Mouse (Mus musculus): Measurements from ENCODE around the gene Tekt2. TPM values are rescaled to one million over a fixed set of nuclear protein-coding genes. Genes with fewer than 3 reads are reported as not detected.

Gene Tekt2
- total RNA-seq, 2 experiments from 2014 or later: 1.8 to 2.1 TPM

- no peak for DNase-seq
Measured at GRCm38 (mm10) chr4:126306827-126307226, 18.7 kb downstream of the Tekt2 start.

GRCm38 (mm10) chr4:126306058-126306457 lies 19.4 kb downstream of the Tekt2 start:
- no peak for DNase-seq

GRCm38 (mm10) chr4:126305428-126305827 lies 20.1 kb downstream of the Tekt2 start:
- DNase-seq: no peak

- no peak for DNase-seq
Measured at GRCm38 (mm10) chr4:126303877-126304276, 21.6 kb downstream of the Tekt2 start.

GRCm38 (mm10) chr4:126301584-126302309 lies 23.7 kb downstream of the Tekt2 start:
- DNase-seq: no peak

GRCm38 (mm10) chr4:126300916-126301583 lies 24.4 kb downstream of the Tekt2 start:
- no peak for DNase-seq

GRCm38 (mm10) chr4:126296617-126297101 lies 28.8 kb downstream of the Tekt2 start:
- no peak for DNase-seq

GRCm38 (mm10) chr4:126295937-126296336 lies 29.6 kb downstream of the Tekt2 start:
- no peak for DNase-seq

GRCm38 (mm10) chr4:126295152-126295551 lies 30.3 kb downstream of the Tekt2 start:
- DNase-seq: no peak

- DNase-seq: no peak
Measured at GRCm38 (mm10) chr4:126291196-126291595, 34.3 kb downstream of the Tekt2 start.

GRCm38 (mm10) chr4:126290314-126290713 lies 35.2 kb downstream of the Tekt2 start:
- DNase-seq: no peak

GRCm38 (mm10) chr4:126288085-126288666 lies 37.3 kb downstream of the Tekt2 start:
- no peak for DNase-seq

GRCm38 (mm10) chr4:126287302-126287995 lies 38.0 kb downstream of the Tekt2 start:
- DNase-seq: no peak

GRCm38 (mm10) chr4:126286492-126286891 lies 39.0 kb downstream of the Tekt2 start, which contains the start of gene Col8a2:
TSS of gene Col8a2 (plus strand) at chr4:126286793.
- no peak for DNase-seq

- no peak for DNase-seq
Measured at GRCm38 (mm10) chr4:126283582-126283981, 41.9 kb downstream of the Tekt2 start.

- no peak for DNase-seq
Measured at GRCm38 (mm10) chr4:126281706-126282105, 43.8 kb downstream of the Tekt2 start.

GRCm38 (mm10) chr4:126278961-126279360 lies 46.5 kb downstream of the Tekt2 start:
- DNase-seq: no peak

- no peak for DNase-seq
Measured at GRCm38 (mm10) chr4:126278565-126278915, 46.9 kb downstream of the Tekt2 start.

- no peak for DNase-seq
Measured at GRCm38 (mm10) chr4:126277906-126278564, 47.5 kb downstream of the Tekt2 start.

- DNase-seq: no peak
Measured at GRCm38 (mm10) chr4:126275681-126276131, 49.8 kb downstream of the Tekt2 start.

GRCm38 (mm10) chr4:126275081-126275480 lies 50.4 kb downstream of the Tekt2 start:
- DNase-seq: no peak

GRCm38 (mm10) chr4:126273753-126274152 lies 51.7 kb downstream of the Tekt2 start:
- peak; percentile 45 to 50 for DNase-seq

Data from layer of hippocampus, postnatal 36 days (tissue).